Comparison of ENCODE assay signal across 20 mouse cellular contexts in genomic region chr7:75793654-75794335, GRCm38 (mm10). TPM values are rescaled to one million over a fixed set of nuclear protein-coding genes. Genes with fewer than 3 reads are reported as not detected.
A peak's percentile ranks its signal among the peaks of the same experiment; 100 is the strongest.
DNase-seq lines count a peak whose midpoint lies in the region; ATAC-seq and TF ChIP-seq lines count a peak whose summit lies in the region.
"Had no signal": no experiment of that assay in that cellular context is flagged by ENCODE, and none has a peak within 500 bp of the region (broad histone marks: within the 10 kb centered on the region; RNA-seq: fewer than 3 reads in every experiment).

No protein-coding gene starts in this region.

- no peaks in the 10 kb centered on the region for H3K27me3 ChIP-seq in kidney, adult 2 months (replicated peaks; ENCODE audit: control insufficient read depth, insufficient read depth, low read length)
- H3K27me3 ChIP-seq in CH12.LX (replicated peaks) (no peaks in the 10 kb centered on the region), MEL (ENCODE audit: control insufficient read depth in 1 of 2, insufficient read depth in 2 of 2, low read length in 2 of 2) (no peaks in the 10 kb centered on the region)
- H3K27me3 ChIP-seq in limb, embryonic 13.5 days = no peaks in the 10 kb centered on the region
- H3K27me3 ChIP-seq in forebrain, embryonic 11.5 days (ENCODE audit: control insufficient read depth, insufficient read depth, low read length) = no peaks in the 10 kb centered on the region
- H3K27me3 ChIP-seq: neural tube, embryonic 12.5 days had no signal

- no peaks in the 10 kb centered on the region for H3K36me3 ChIP-seq in kidney, adult 2 months (ENCODE audit: control insufficient read depth, insufficient read depth, low read length)
- no peaks in the 10 kb centered on the region for H3K36me3 ChIP-seq in CH12.LX (replicated peaks in 1 of 2; ENCODE audit: control insufficient read depth in 1 of 2, insufficient read depth in 1 of 2, low read length in 1 of 2)
- H3K36me3 ChIP-seq in MEL (ENCODE audit: control insufficient read depth in 1 of 2, insufficient read depth in 2 of 2, low read length in 2 of 2) = peaks cover 0 to 10% of the 10 kb centered on the region in 2 experiments; a peak in 2 of 4 replicates
- no peaks in the 10 kb centered on the region for H3K36me3 ChIP-seq in limb, embryonic 13.5 days
- no peaks in the 10 kb centered on the region for H3K36me3 ChIP-seq in forebrain, embryonic 11.5 days (ENCODE audit: control insufficient read depth, insufficient read depth, low read length)
- H3K36me3 ChIP-seq: forebrain, embryonic 10.5 days; neural tube, embryonic 12.5 days had no signal

- H3K27ac ChIP-seq in kidney, adult 2 months (ENCODE audit: insufficient read depth, low read depth, low read length) = peak overlapping the region; percentile 43; the same call in 1 of the 2 replicates
- H3K27ac ChIP-seq in CH12.LX (ENCODE audit: insufficient read depth, low read depth) = peak overlapping the region; percentile 82
- H3K27ac ChIP-seq in MEL (ENCODE audit: control insufficient read depth, low read depth, low read length) = no peak overlapping the region
- 0 out of 2 replicates have a peak overlapping the region, but pooled peaks have one; percentile 15 for H3K27ac ChIP-seq in limb, embryonic 13.5 days
- H3K27ac ChIP-seq in forebrain, embryonic 11.5 days (ENCODE audit: low read depth, low read length) = no peak overlapping the region
- H3K27ac ChIP-seq: forebrain, embryonic 10.5 days; liver, embryonic 14.5 days; neural tube, embryonic 12.5 days had no signal

- peaks cover 4% of the 10 kb centered on the region for H3K9me3 ChIP-seq in CH12.LX (replicated peaks; ENCODE audit: low read length)
- H3K9me3 ChIP-seq in MEL (replicated peaks; ENCODE audit: insufficient read depth, low read length) = no peaks in the 10 kb centered on the region
- no peaks in the 10 kb centered on the region for H3K9me3 ChIP-seq in limb, embryonic 13.5 days
- H3K9me3 ChIP-seq in forebrain, embryonic 11.5 days (ENCODE audit: control insufficient read depth, low read length) = no peaks in the 10 kb centered on the region
- H3K9me3 ChIP-seq: forebrain, embryonic 10.5 days; neural tube, embryonic 12.5 days had no signal

- TF ChIP-seq RAD21 in CH12.LX (IDR thresholded peaks at IDR 0.05; ENCODE audit: low read depth, low read length) = no peak
- TF ChIP-seq RAD21 in MEL (IDR thresholded peaks at IDR 0.05; ENCODE audit: low read depth, low read length) = no peak

- TF ChIP-seq CTCF in kidney, adult 2 months (conservative IDR thresholded peaks at IDR 0.05; ENCODE audit: insufficient read depth, insufficient read length, low read depth, low read length) = no peak
- TF ChIP-seq CTCF in CH12.LX (conservative IDR thresholded peaks at IDR 0.05 in 1 of 2, IDR thresholded peaks at IDR 0.05 in 1 of 2; ENCODE audit: low read depth in 2 of 2, low read length in 2 of 2) = no peak
- TF ChIP-seq CTCF in MEL (IDR thresholded peaks at IDR 0.05 in 2 of 3, conservative IDR thresholded peaks at IDR 0.05 in 1 of 3; ENCODE audit: control insufficient read depth in 1 of 3, insufficient read depth in 1 of 3, low read depth in 2 of 3, low read length in 3 of 3, poor library complexity in 1 of 3, severe bottlenecking in 1 of 3) = no peak

- H3K4me3 ChIP-seq in kidney, adult 2 months (ENCODE audit: insufficient read depth, low read depth, low read length) = no peak overlapping the region
- no peak overlapping the region for H3K4me3 ChIP-seq in CH12.LX (replicated peaks in 1 of 3; ENCODE audit: low read depth in 2 of 3, low read length in 2 of 3, poor library complexity in 1 of 3)
- H3K4me3 ChIP-seq in MEL (ENCODE audit: control insufficient read depth in 1 of 2, insufficient read depth in 1 of 2, low read depth in 2 of 2, low read length in 2 of 2) = peak overlapping the region; percentile 1 to 14; a peak in 1 of 4 replicates
- no peak overlapping the region for H3K4me3 ChIP-seq in limb, embryonic 13.5 days
- H3K4me3 ChIP-seq in forebrain, embryonic 11.5 days (ENCODE audit: low read depth, low read length) = no peak overlapping the region
- H3K4me3 ChIP-seq: forebrain, embryonic 10.5 days; neural tube, embryonic 12.5 days had no signal

- H3K9ac ChIP-seq in CH12.LX (ENCODE audit: insufficient read depth, low read depth) (peak overlapping the region; percentile 57), MEL (ENCODE audit: control insufficient read depth, low read depth, low read length, poor library complexity, severe bottlenecking) (no peak overlapping the region)
- no peak overlapping the region for H3K9ac ChIP-seq in limb, embryonic 13.5 days
- no peak overlapping the region for H3K9ac ChIP-seq in forebrain, embryonic 11.5 days (ENCODE audit: low read length)
- H3K9ac ChIP-seq: liver, embryonic 14.5 days; neural tube, embryonic 12.5 days had no signal

- DNase-seq in kidney, adult 2 months = no peak
- no peak for DNase-seq in kidney, postnatal 25 days
- DNase-seq in CH12.LX (ENCODE audit: extremely low read depth) (no peak), MEL (ENCODE audit: low read depth, low spot score) (peak; percentile 21)
- no peak for DNase-seq in forebrain, embryonic 11.5 days (ENCODE audit: low spot score)
- no peak for DNase-seq in embryo, embryonic 11 days
- no peak for DNase-seq in frontal cortex, postnatal 36 days (ENCODE audit: low spot score in 2 of 2)
- DNase-seq: adrenal gland, adult 2 months; cerebellum, adult 11 months; cerebellum, postnatal 14 days; gastrocnemius, postnatal 25 days; kidney, adult 18-20 months; kidney, postnatal 36 days; thymus, adult 18-20 months had no signal

- dilution Hi-C loops in CH12.LX (cut with MboI; ENCODE audit: extremely low pct_ligation_motif_present, extremely low pct_unique_long_range_greater_than_20kb, low sequenced_read_pairs) = no loop called here

- no peaks in the 10 kb centered on the region for H3K4me1 ChIP-seq in kidney, adult 2 months (ENCODE audit: control insufficient read depth, insufficient read depth, low read length)
- peaks cover 11 to 63% of the 10 kb centered on the region in 2 experiments for H3K4me1 ChIP-seq in CH12.LX (ENCODE audit: control insufficient read depth in 1 of 2, insufficient read depth in 2 of 2)
- H3K4me1 ChIP-seq in MEL (ENCODE audit: control insufficient read depth in 1 of 2, insufficient read depth in 2 of 2, low read length in 2 of 2) = peaks cover 0 to 7% of the 10 kb centered on the region in 2 experiments; a peak in 3 of 4 replicates
- 0 out of 2 replicates have a peak, but pooled peaks cover 11% of the 10 kb centered on the region for H3K4me1 ChIP-seq in limb, embryonic 13.5 days
- no peaks in the 10 kb centered on the region for H3K4me1 ChIP-seq in forebrain, embryonic 11.5 days (replicated peaks; ENCODE audit: control insufficient read depth, insufficient read depth, low read length)

- ATAC-seq in limb, embryonic 13.5 days (ENCODE audit: low FRiP score, low read depth) = no peak
- no peak for ATAC-seq in forebrain, embryonic 11.5 days (replicated peaks; ENCODE audit: low FRiP score)
- ATAC-seq: lung, postnatal 0 days; midbrain, embryonic 16.5 days had no signal

- peak; percentile 54; the same call in 1 of the 2 replicates for TF ChIP-seq EP300 in CH12.LX (IDR thresholded peaks at IDR 0.05; ENCODE audit: low read length)
- no peak for TF ChIP-seq EP300 in MEL (IDR thresholded peaks at IDR 0.05; ENCODE audit: low read depth in 1 of 2, low read length in 2 of 2)

- H3K4me2 ChIP-seq in CH12.LX (ENCODE audit: insufficient read depth, low read depth, poor library complexity, severe bottlenecking) = peak overlapping the region; percentile 69; the same call in 1 of the 2 replicates
- H3K4me2 ChIP-seq in limb, embryonic 13.5 days (replicated peaks) = no peak overlapping the region
- no peak overlapping the region for H3K4me2 ChIP-seq in forebrain, embryonic 11.5 days (ENCODE audit: low read depth, low read length, severe bottlenecking)
- H3K4me2 ChIP-seq: neural tube, embryonic 12.5 days had no signal

- in situ Hi-C loops in CH12.LX (cut with MboI; ENCODE audit: low pct_ligation_motif_present, low pct_unique_long_range_greater_than_20kb, low sequenced_read_pairs) = no loop called here

- WGBS in kidney, adult 2 months = 47% methylated on average over 3 of the region's 3 CpGs
- 23% methylated on average over 3 of the region's 3 CpGs for WGBS in limb, embryonic 13.5 days
- 73% methylated on average over 3 of the region's 3 CpGs for WGBS in forebrain, embryonic 11.5 days

- no peaks in the 10 kb centered on the region for H3K79me2 ChIP-seq in CH12.LX (replicated peaks; ENCODE audit: control insufficient read depth, extremely low read depth, insufficient read depth, poor library complexity, severe bottlenecking)
- no peaks in the 10 kb centered on the region for H3K79me2 ChIP-seq in MEL (ENCODE audit: control insufficient read depth, insufficient read depth, low read length, poor library complexity)

- TF ChIP-seq POLR2A in kidney, adult 2 months (IDR thresholded peaks at IDR 0.05; ENCODE audit: low read depth, low read length) = no peak
- TF ChIP-seq POLR2A in CH12.LX (IDR thresholded peaks at IDR 0.05; ENCODE audit: low read depth, low read length) (no peak), MEL (IDR thresholded peaks at IDR 0.05; ENCODE audit: control insufficient read depth in 1 of 2, insufficient read depth in 1 of 2, low read depth in 1 of 2, low read length in 2 of 2, poor library complexity in 1 of 2) (no peak)

TF ChIP-seq in CH12.LX, 34 proteins besides CTCF, POLR2A, EP300 and RAD21 (continues in another document):
- no peak for TF ChIP-seq RCOR1 (conservative IDR thresholded peaks at IDR 0.05; ENCODE audit: low read depth, low read length)
- no peak for TF ChIP-seq GABPA (IDR thresholded peaks at IDR 0.05; ENCODE audit: insufficient replicate concordance, low read depth, low read length)
- 0 out of 2 replicates have a peak, but pooled peaks have one; percentile 13 for TF ChIP-seq BHLHE40 (IDR thresholded peaks at IDR 0.05; ENCODE audit: low read depth, low read length)
- no peak for TF ChIP-seq CHD2 (IDR thresholded peaks at IDR 0.05; ENCODE audit: low read length)

TF ChIP-seq in MEL, 35 proteins besides CTCF, POLR2A, EP300 and RAD21:
- TF ChIP-seq USF2 (IDR thresholded peaks at IDR 0.05; ENCODE audit: borderline replicate concordance in 1 of 2, insufficient read depth in 1 of 2, low read depth in 1 of 2, low read length in 2 of 2) (no peak), GATA1 (IDR thresholded peaks at IDR 0.05; ENCODE audit: low read depth, low read length) (peak; percentile 37; the same call in 1 of the 2 replicates), POLR2AphosphoS2 (IDR thresholded peaks at IDR 0.05; ENCODE audit: low read length) (no peak)
TF ChIP-seq in MEL: peak in this region for 1.

RNA-seq across cellular contexts. Expression of gene Klhl25, which starts 54.3 kb away (rescaled TPM):
- polyA plus RNA-seq in kidney, adult 2 months (2012; rRNA removed) = 11.7 and 11.8 TPM in 2 replicates
- total RNA-seq in CH12.LX (2012; rRNA removed) (13.9 and 14.2 TPM in 2 replicates), CH12.LX (2014; rRNA removed) (10.4 and 12.9 TPM in 2 replicates), MEL (2012; rRNA removed) (7.4 and 8.0 TPM in 2 replicates)
- polyA plus RNA-seq in CH12.LX (2012; ENCODE audit: insufficient read length, low read depth) (11.0 and 11.2 TPM in 2 replicates), MEL (2012; ENCODE audit: insufficient read depth in 1 of 2, insufficient read length in 2 of 2, low read depth in 1 of 2, low replicate concordance in 2 of 2, missing spikeins in 1 of 2) (10 to 100 TPM in 1 of 2 experiments, not detected in 1; 11.4 TPM)
- polyA plus RNA-seq in limb, embryonic 13.5 days (2015; fragmentation: Nextera tagmentation; extraction: Ambion mirVana) = 18.9 and 19.5 TPM in 2 replicates
- polyA plus RNA-seq in forebrain, embryonic 11.5 days (2014; fragmentation: Nextera tagmentation; extraction: Ambion mirVana) = 22.5 and 25.8 TPM in 2 replicates

Comparison
In these comparisons a context has a peak if more than half of its experiments do, and no peak if none do; other contexts are left out.
1. H3K27ac ChIP-seq: peak in kidney, adult 2 months (single experiment), CH12.LX (single experiment) and limb, embryonic 13.5 days (single experiment); none in MEL (single experiment) and forebrain, embryonic 11.5 days (single experiment).
2. H3K4me3 ChIP-seq: peak in MEL (2 of 2); none in kidney, adult 2 months (single experiment), CH12.LX (0 of 3), limb, embryonic 13.5 days (single experiment) and forebrain, embryonic 11.5 days (single experiment).